Mouse (Mus musculus) limb, embryonic 15.5 days (tissue): ENCODE data around the gene March2. TPM values are rescaled to one million over a fixed set of nuclear protein-coding genes. Genes with fewer than 3 reads are reported as not detected.

Experiments
- ATAC-seq: fragments of 200-750 bp; cut with Nextera tagmentation; 2 replicates; pipeline ENCODE4 v1.8.0; 2017; ENCODE audit warnings: low read depth, moderate TSS enrichment; ENCODE audit not compliant: insufficient number of reproducible peaks, low FRiP score, low TSS enrichment
- H3K27ac ChIP-seq: fragments of 300-500 bp; sonication (generic); 2 replicates; pipeline ENCODE4 v1.5.1; 2015; ENCODE audit warnings: moderate library complexity, mild to moderate bottlenecking, inconsistent platforms
- H3K27me3 ChIP-seq: fragments of 300-500 bp; sonication (generic); 2 replicates; pipeline ENCODE4 v1.6.1; 2015; ENCODE audit warnings: inconsistent platforms
- H3K36me3 ChIP-seq: fragments of 300-500 bp; sonication (generic); 2 replicates; pipeline ENCODE4 v1.6.1; 2015; ENCODE audit warnings: inconsistent platforms
- H3K4me1 ChIP-seq: fragments of 300-500 bp; sonication (generic); 2 replicates; pipeline ENCODE4 v1.6.1; 2015; ENCODE audit warnings: inconsistent platforms
- H3K4me2 ChIP-seq: fragments of 300-500 bp; sonication (generic); 2 replicates; pipeline ENCODE4 v1.6.1; 2015; ENCODE audit warnings: mild to moderate bottlenecking, inconsistent platforms
- H3K4me3 ChIP-seq: fragments of 300-500 bp; sonication (generic); 2 replicates; pipeline ENCODE4 v1.5.1; 2015; ENCODE audit warnings: mild to moderate bottlenecking, inconsistent platforms
- H3K9ac ChIP-seq: fragments of 300-500 bp; sonication (generic); 2 replicates; pipeline ENCODE4 v1.6.1; 2015; ENCODE audit warnings: inconsistent platforms
- H3K9me3 ChIP-seq: fragments of 300-500 bp; sonication (generic); 2 replicates; pipeline ENCODE4 v1.6.1; 2016; ENCODE audit warnings: inconsistent platforms
- WGBS: fragments of 180-500 bp; shearing (Covaris S2); methylation state at CpG from one replicate; pipeline ENCODE4 v1.1.7; 2015; 5-methylcytosine and 5-hydroxymethylcytosine counted together
- polyA plus RNA-seq: library from polyadenylated mRNA; unstranded; fragments of >200 nt; fragmentation: Nextera tagmentation; extraction: Ambion mirVana; gene quantifications from 2 replicates; pipeline ENCODE4 v1.2.1, GENCODE M21; 2015

Gene March2
- polyA plus RNA-seq: 62.6 and 65.6 TPM in 2 replicates

- WGBS: under 1% methylated on average over 46 of the region's 46 CpGs
- no peaks in the 10 kb centered on the region for H3K36me3 ChIP-seq
- H3K4me2 ChIP-seq: peak within 1 kb of the TSS; percentile 76
- H3K9me3 ChIP-seq: no peaks in the 10 kb centered on the region
- peak within 1 kb of the TSS; percentile 93 for H3K4me3 ChIP-seq
- no peaks in the 10 kb centered on the region for H3K27me3 ChIP-seq
- peaks cover 10% of the 10 kb centered on the region; the same call in 1 of the 2 replicates for H3K4me1 ChIP-seq
- peak; percentile 99 for ATAC-seq
- H3K27ac ChIP-seq: no peak within 1 kb of the TSS
- H3K9ac ChIP-seq: peak within 1 kb of the TSS; percentile 76
Observed at GRCm38 (mm10) chr17:33718384-33718881, at the start of gene March2. TSS of gene March2 (minus strand) at chr17:33718670.

GRCm38 (mm10) chr17:33766389-33766788 is 47.9 kb upstream of the March2 start:
- no peak for ATAC-seq
- no peak overlapping the region for H3K27ac ChIP-seq
- no peaks in the 10 kb centered on the region for H3K9me3 ChIP-seq
- no peaks in the 10 kb centered on the region for H3K27me3 ChIP-seq
- no peak overlapping the region for H3K9ac ChIP-seq
- 83% methylated on average over 3 of the region's 3 CpGs for WGBS
- no peaks in the 10 kb centered on the region for H3K4me1 ChIP-seq
- no peak overlapping the region for H3K4me2 ChIP-seq
- H3K4me3 ChIP-seq: no peak overlapping the region
- H3K36me3 ChIP-seq: no peaks in the 10 kb centered on the region

GRCm38 (mm10) chr17:33760255-33761165 is 42.0 kb upstream of the March2 start, which contains the start of gene Rab11b:
TSS of gene Rab11b (minus strand) at chr17:33760530.
- Histone ChIP-seq H3K27me3 (no peaks in the 10 kb centered on the region), H3K9ac (peak within 1 kb of the TSS; percentile 92), H3K9me3 (no peaks in the 10 kb centered on the region), H3K4me3 (peak within 1 kb of the TSS; percentile 78), H3K4me1 (peaks cover 39% of the 10 kb centered on the region), H3K36me3 (peaks cover 8% of the 10 kb centered on the region; the same call in 1 of the 2 replicates), H3K27ac (peak within 1 kb of the TSS; percentile 100), H3K4me2 (peak within 1 kb of the TSS; percentile 59)
- 2% methylated on average over 35 of the region's 35 CpGs for WGBS
- peak; percentile 99 for ATAC-seq

DNA sequence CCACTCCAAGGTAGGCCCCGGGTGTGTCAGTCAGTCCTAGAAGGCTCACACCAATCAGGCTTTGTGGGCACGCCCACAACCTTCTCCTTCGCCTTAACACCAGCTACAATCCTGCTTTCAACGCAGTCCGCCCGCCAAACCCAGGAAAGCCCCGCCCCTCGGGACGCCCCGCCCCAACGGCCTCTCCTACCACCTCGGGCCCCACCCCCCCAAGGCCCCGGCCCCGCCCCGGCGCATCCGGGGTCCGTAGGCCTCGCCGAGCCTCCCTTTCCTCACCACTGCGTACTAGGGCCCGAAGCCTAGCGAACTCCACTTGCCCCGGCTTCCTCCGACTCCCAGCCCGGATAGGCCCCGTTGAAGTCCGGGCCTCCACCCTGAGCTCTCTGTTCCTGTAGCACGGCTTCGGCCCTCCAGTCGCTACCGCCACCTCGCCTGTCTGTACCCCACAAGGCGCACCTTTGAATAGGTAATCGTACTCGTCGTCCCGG is 41.3 kb upstream of the March2 start:
- under 1% methylated on average over 38 of the region's 38 CpGs for WGBS
- Histone ChIP-seq H3K4me3 (peak overlapping the region; percentile 78), H3K27me3 (no peaks in the 10 kb centered on the region), H3K4me1 (peaks cover 43% of the 10 kb centered on the region), H3K36me3 (peaks cover 8% of the 10 kb centered on the region; the same call in 1 of the 2 replicates), H3K9ac (peak overlapping the region; percentile 92), H3K9me3 (no peaks in the 10 kb centered on the region), H3K4me2 (peak overlapping the region; percentile 59), H3K27ac (peak overlapping the region; percentile 100)
- ATAC-seq: peak; percentile 85

DNA sequence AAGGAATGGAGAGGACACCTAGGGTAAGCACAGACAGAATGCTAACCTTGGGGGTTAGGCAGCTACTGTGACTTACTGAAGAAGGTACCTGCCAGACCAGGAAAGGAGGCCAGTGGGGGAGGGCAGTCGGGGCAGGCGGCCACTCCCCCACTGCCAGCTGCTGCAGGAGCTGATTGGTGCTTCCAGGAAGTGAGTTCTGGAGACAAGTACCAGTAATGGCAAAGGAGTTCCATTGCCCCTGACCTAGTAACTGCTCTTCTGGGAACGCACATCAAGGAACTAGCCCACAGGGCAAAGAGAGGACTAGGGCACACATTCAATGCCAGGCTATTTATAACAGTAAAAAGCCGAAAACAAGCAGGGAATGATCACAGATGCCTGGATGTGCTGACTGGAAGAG is 38.8 kb upstream of the March2 start:
- no peak overlapping the region for H3K9ac ChIP-seq
- no peak overlapping the region for H3K4me2 ChIP-seq
- no peaks in the 10 kb centered on the region for H3K27me3 ChIP-seq
- no peak for ATAC-seq
- H3K4me1 ChIP-seq: peaks cover 46% of the 10 kb centered on the region
- WGBS: 55% methylated on average over 4 of the region's 4 CpGs
- H3K27ac ChIP-seq: 0 out of 2 replicates have a peak overlapping the region, but pooled peaks have one; percentile 28
- no peaks in the 10 kb centered on the region for H3K9me3 ChIP-seq
- H3K36me3 ChIP-seq: peaks cover 8% of the 10 kb centered on the region; the same call in 1 of the 2 replicates
- H3K4me3 ChIP-seq: no peak overlapping the region

GRCm38 (mm10) chr17:33756108-33756790 is 37.8 kb upstream of the March2 start:
- no peak for ATAC-seq
- Histone ChIP-seq H3K4me2 (no peak overlapping the region), H3K27ac (no peak overlapping the region), H3K9me3 (no peaks in the 10 kb centered on the region), H3K4me3 (no peak overlapping the region), H3K9ac (no peak overlapping the region), H3K36me3 (peaks cover 8% of the 10 kb centered on the region), H3K27me3 (no peaks in the 10 kb centered on the region), H3K4me1 (peaks cover 46% of the 10 kb centered on the region)
- WGBS: 83% methylated on average over 3 of the region's 3 CpGs

GRCm38 (mm10) chr17:33755418-33756107 is 37.1 kb upstream of the March2 start:
- Histone ChIP-seq H3K36me3 (peaks cover 15% of the 10 kb centered on the region), H3K4me3 (no peak overlapping the region), H3K9ac (no peak overlapping the region), H3K27ac (no peak overlapping the region), H3K9me3 (no peaks in the 10 kb centered on the region), H3K4me1 (peaks cover 46% of the 10 kb centered on the region), H3K27me3 (no peaks in the 10 kb centered on the region), H3K4me2 (no peak overlapping the region)
- WGBS: 78% methylated on average over 10 of the region's 10 CpGs
- ATAC-seq: no peak

- H3K4me1 ChIP-seq: peaks cover 46% of the 10 kb centered on the region
- 87% methylated on average over 1 of the region's 1 CpGs for WGBS
- no peak for ATAC-seq
- no peaks in the 10 kb centered on the region for H3K9me3 ChIP-seq
- H3K4me2 ChIP-seq: no peak overlapping the region
- no peaks in the 10 kb centered on the region for H3K27me3 ChIP-seq
- H3K36me3 ChIP-seq: peaks cover 21% of the 10 kb centered on the region
- H3K4me3 ChIP-seq: no peak overlapping the region
- H3K9ac ChIP-seq: no peak overlapping the region
- H3K27ac ChIP-seq: no peak overlapping the region
Observed at GRCm38 (mm10) chr17:33754656-33755055, 36.2 kb upstream of the March2 start.

GRCm38 (mm10) chr17:33752297-33752696 is 33.8 kb upstream of the March2 start:
- peaks cover 38% of the 10 kb centered on the region for H3K36me3 ChIP-seq
- 93% methylated on average over 2 of the region's 2 CpGs for WGBS
- no peak overlapping the region for H3K27ac ChIP-seq
- H3K9ac ChIP-seq: no peak overlapping the region
- H3K4me2 ChIP-seq: no peak overlapping the region
- H3K4me1 ChIP-seq: peaks cover 24% of the 10 kb centered on the region
- H3K27me3 ChIP-seq: no peaks in the 10 kb centered on the region
- no peak for ATAC-seq
- no peaks in the 10 kb centered on the region for H3K9me3 ChIP-seq
- no peak overlapping the region for H3K4me3 ChIP-seq

- no peaks in the 10 kb centered on the region for H3K9me3 ChIP-seq
- H3K27ac ChIP-seq: no peak overlapping the region
- peaks cover 36% of the 10 kb centered on the region for H3K36me3 ChIP-seq
- no peak for ATAC-seq
- no peak overlapping the region for H3K9ac ChIP-seq
- no peak overlapping the region for H3K4me3 ChIP-seq
- H3K4me2 ChIP-seq: no peak overlapping the region
- peaks cover 14% of the 10 kb centered on the region for H3K4me1 ChIP-seq
- no peaks in the 10 kb centered on the region for H3K27me3 ChIP-seq
Observed at GRCm38 (mm10) chr17:33751181-33751580, 32.7 kb upstream of the March2 start.

- H3K4me1 ChIP-seq: peaks cover under 1% of the 10 kb centered on the region; the same call in 1 of the 2 replicates
- H3K4me3 ChIP-seq: no peak overlapping the region
- H3K27me3 ChIP-seq: no peaks in the 10 kb centered on the region
- H3K9me3 ChIP-seq: no peaks in the 10 kb centered on the region
- H3K27ac ChIP-seq: no peak overlapping the region
- H3K36me3 ChIP-seq: peaks cover 52% of the 10 kb centered on the region
- no peak for ATAC-seq
- no peak overlapping the region for H3K9ac ChIP-seq
- H3K4me2 ChIP-seq: no peak overlapping the region
- 99% methylated on average over 5 of the region's 5 CpGs for WGBS
Observed at GRCm38 (mm10) chr17:33749451-33749850, 31.0 kb upstream of the March2 start.
